Mouse (Mus musculus) bone marrow macrophage, adult 2 months (primary cell): Measurements from ENCODE around the gene Stpg3. TPM values are rescaled to one million over a fixed set of nuclear protein-coding genes. Genes with fewer than 3 reads are reported as not detected.
"Not testable (repeated sequence)": the region's sequence is repeated elsewhere in the genome, so short reads cannot be mapped to it uniquely, and the experiment has no call there.

Source experiments
- H3K27ac ChIP-seq: 2 replicates; pipeline ENCODE4 v1.5.1; 2012; ENCODE audit warnings: low read depth, low read length; ENCODE audit not compliant: insufficient read depth
- H3K4me1 ChIP-seq: 2 replicates; pipeline ENCODE4 v1.6.1; 2012; ENCODE audit warnings: low read length; ENCODE audit not compliant: control insufficient read depth, insufficient read depth
- H3K4me3 ChIP-seq: 2 replicates; pipeline ENCODE4 v1.5.1; 2012; ENCODE audit warnings: mild to moderate bottlenecking, low read length, moderate library complexity; ENCODE audit not compliant: insufficient read depth
- CTCF ChIP-seq: IDR thresholded peaks from 2 replicates; pipeline ENCODE4 v1.5.1; 2012; ENCODE audit warnings: low read depth, mild to moderate bottlenecking, low read length, moderate library complexity
- POLR2A ChIP-seq: IDR thresholded peaks from 2 replicates; pipeline ENCODE4 v1.6.1; 2012; ENCODE audit warnings: mild to moderate bottlenecking, low read depth, low read length, borderline replicate concordance
- polyA plus RNA-seq: library from polyadenylated mRNA; stranded (reverse); fragments of >200 nt; gene quantifications from 2 replicates; pipeline ENCODE4 v1.2.4, GENCODE M21; 2012; ENCODE audit not compliant: missing spikeins, insufficient read depth, insufficient read length

Stpg3 gene
- not detected in 2 replicates for polyA plus RNA-seq

DNA sequence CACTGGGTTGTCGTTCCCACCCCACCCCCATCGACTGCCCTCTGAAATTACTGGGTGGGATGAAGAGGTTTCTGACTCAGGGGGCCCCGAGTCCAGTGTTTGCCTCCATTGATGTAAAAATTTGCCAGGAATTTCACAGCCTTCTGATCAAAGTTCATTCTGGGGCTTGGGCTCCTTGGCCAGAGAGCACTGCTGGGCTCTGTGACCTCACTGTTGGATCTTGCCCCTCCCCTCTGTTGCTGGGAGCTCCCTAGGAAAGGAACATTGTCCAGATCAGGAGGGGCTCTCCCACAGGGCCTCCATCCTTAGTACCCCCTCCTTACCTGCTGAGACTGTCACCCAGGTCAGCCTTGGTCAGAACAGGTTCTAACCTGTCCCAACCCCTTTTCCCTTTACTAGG, at the start of gene Stpg3:
Gene Stpg3, minus strand, starts transcription at position 194 of the 400 bp plus-strand sequence.
- TF ChIP-seq POLR2A (no peak), CTCF (no peak)
- Histone ChIP-seq H3K4me1 (peaks cover 11% of the 10 kb centered on the region), H3K4me3 (no peak within 1 kb of the TSS), H3K27ac (no peak within 1 kb of the TSS)

DNA sequence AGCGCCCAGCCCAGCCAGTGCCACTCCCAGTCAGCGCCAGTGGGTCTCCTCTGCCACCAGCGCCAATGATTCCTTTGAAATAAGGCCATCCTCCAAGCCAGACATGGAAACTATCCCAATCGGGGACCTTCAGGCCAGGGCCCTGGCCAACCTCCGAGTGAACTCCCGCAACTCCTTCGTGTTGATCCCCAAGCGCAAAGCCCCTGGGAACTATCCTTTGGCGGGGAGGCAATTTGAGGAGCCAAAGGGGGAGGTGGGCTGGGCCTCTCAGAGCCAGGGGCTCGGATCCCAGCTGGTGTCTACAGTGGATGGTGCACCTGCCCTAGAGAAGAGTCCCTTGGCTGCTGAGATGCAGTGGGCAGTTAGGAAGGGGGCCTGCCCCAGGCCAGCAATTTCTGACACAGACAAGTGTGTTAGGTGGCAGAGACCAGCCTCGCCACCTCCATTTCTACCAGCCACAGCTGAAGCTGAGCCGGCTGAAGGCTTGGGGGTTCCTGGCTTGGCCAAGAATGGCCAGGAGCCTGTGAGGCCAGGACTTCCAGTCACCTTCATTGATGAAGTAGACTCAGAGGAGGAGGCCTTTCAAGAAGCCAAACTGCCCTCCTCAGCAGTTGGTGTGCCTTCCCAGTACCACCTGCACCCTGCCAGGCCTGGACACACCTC, 49.3 kb upstream of the Stpg3 start:
- H3K27ac ChIP-seq: no peak overlapping the region
- H3K4me3 ChIP-seq: peak overlapping the region; percentile 89
- no peak for TF ChIP-seq CTCF
- TF ChIP-seq POLR2A: no peak
- peaks cover 42% of the 10 kb centered on the region for H3K4me1 ChIP-seq

DNA sequence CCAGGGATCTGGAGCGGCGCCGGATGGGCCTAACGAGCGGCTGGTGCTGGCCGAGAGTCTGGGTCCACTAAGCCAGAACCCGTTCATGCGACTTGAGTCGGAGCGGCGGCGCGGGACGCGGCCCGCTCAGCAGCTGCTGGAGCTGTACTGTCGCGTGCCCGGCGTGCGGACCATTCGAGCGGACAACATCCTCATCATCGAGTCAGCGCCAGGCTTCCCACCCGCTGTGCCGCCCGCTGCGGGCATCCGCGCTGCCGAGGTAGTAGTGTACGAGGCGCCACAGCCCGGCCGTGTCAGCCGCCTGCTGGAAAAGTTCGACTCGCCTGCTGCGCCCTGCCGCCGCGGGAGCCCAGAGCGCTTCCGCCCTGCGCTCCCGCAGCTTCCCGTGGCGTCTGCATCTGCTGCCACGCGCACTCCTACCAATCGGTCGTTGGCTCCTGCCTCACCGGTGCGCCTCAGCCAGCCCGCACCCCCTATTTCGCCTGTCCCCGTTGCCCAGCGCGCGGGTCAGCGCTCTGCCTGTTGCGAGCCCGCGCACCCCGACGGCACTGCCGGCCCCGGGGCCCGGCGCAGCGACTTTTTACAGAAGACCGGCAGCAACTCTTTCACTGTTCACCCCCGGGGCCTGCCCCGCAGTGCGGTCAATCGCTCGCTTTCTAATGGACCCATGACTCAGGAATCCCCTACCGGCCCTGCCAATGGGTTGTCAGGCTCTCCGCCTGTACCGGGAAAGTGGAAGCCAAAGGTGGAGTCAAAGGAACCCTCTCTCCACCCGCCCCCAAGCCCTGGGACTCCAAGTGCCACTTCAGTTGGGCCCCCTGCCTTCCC, 48.6 kb upstream of the Stpg3 start:
- peak overlapping the region; percentile 89 for H3K4me3 ChIP-seq
- no peak for TF ChIP-seq POLR2A
- no peak for TF ChIP-seq CTCF
- H3K4me1 ChIP-seq: peaks cover 39% of the 10 kb centered on the region
- peak overlapping the region; percentile 23 for H3K27ac ChIP-seq

DNA sequence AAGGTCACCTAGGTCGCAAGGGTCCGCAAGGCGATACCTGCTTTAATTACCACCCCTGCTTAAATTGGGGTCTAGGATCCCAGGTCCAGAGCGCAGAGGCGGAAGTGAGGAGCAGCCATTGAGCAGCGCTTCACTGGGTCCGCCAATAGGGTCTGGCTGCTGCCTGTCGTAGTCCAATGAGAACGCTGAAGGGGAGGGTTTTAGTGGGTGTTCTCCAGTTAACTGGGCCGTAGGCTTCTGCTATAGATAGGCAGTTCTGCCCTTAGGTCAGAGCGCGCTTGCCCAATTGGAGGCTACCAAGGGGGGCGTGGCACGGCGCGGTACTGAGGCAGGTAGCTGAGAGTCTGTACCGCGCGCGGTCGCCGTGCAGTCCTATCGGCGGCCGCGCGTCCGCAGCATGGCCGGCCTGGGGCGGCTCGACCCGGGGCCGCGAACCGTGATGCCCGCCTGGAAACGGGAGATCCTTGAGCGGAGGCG, 47.9 kb upstream of the Stpg3 start, which contains the start of gene Tprn:
Gene Tprn, plus strand, starts transcription at position 328 of the 477 bp plus-strand sequence.
- peaks cover 35% of the 10 kb centered on the region for H3K4me1 ChIP-seq
- TF ChIP-seq CTCF (no peak), POLR2A (no peak)
- peak within 1 kb of the TSS; percentile 89 for H3K4me3 ChIP-seq
- peak within 1 kb of the TSS; percentile 23 for H3K27ac ChIP-seq

DNA sequence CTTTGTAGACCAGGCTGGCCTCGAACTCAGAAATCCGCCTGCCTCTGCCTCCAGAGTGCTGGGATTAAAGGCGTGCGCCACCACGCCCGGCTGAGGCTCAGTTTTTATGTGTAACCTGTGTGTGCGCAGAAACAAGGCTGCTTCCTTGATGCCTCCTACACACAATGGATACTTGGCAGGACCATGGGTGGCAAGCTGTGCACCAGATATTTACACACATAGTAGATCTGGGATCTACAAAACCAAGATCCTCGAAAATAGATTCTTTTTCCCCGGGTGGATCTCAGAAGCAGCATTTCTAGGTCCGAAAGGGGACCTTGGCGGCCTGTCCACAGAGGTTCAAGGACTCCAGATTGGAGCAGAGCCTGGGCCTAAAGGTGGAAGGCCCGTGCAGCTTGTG, 47.4 kb upstream of the Stpg3 start:
- peaks cover 33% of the 10 kb centered on the region for H3K4me1 ChIP-seq
- no peak overlapping the region for H3K27ac ChIP-seq
- H3K4me3 ChIP-seq: peak overlapping the region; percentile 50
- TF ChIP-seq POLR2A (no peak), CTCF (no peak)

DNA sequence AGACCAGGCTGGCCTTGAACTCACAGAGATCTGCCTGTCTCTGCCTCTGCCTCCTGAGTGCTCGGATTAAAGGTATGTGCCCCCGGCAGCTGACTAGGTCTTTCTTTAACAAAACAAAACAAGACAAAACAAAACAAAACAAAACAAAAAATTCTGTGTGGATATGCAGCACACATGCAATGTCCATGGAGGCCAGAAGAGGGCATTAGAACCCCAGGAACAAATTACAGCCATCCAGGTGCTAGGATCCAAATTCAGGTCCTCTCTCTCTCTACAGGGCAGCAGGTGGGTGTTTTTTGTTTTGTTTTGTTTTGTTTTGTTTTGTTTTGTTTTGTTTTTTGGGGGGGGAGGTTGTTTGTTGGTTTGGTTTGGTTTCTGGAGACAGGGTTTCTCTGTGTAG, 44.5 kb upstream of the Stpg3 start:
- Histone ChIP-seq H3K4me3 (no peak overlapping the region), H3K27ac (no peak overlapping the region), H3K4me1 (peaks cover 10% of the 10 kb centered on the region)
- TF ChIP-seq POLR2A: no peak
- no peak for TF ChIP-seq CTCF

DNA sequence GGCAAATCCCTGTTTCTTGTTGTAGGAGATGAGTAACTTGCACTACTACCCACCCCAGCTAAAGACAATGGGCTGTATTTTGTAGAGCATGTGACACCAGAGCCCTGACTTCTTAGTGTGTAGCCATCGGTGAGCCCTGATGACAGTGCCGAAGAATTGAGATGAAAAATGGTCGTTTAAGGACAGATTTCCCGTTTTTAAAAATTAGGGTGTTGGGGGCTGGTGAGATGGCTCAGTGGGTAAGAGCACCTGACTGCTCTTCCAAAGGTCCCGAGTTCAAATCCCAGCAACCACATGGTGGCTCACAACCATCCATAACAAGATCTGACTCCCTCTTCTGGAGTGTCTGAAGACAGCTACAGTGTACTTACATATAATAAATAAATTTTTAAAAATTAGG, 42.8 kb upstream of the Stpg3 start:
- H3K4me3 ChIP-seq, H3K27ac ChIP-seq, H3K4me1 ChIP-seq: not testable (repeated sequence)

DNA sequence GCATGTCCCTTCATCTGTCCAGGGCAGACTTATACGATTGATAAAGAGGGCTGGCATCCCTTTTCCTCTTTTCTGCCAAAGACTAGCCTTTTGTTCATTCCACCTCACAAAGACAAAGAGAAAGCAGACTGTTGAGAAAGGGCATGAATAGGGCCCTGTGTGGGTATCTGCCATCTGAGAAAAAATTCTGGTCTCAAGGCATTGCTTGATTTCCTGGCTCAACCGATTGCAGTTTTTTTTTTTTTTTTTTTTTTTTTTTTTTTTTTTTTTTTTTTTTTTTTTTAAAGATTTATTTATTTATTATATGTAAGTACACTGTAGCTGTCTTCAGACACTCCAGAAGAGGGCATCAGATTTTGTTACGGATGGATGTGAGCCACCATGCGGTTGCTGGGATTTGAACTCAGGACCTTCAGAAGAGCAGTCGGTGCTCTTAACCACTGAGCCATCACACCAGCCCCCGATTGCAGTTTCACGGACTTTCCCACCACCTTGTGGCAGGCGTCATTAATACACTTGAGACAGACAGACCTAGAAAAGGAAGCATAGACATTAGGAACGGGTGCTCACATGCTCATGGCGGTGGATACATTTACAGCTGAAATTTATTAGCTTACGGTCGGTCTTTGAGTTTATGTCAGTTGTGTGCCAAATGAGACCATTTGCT, 42.1 kb upstream of the Stpg3 start:
- not testable (repeated sequence) for H3K27ac ChIP-seq, H3K4me1 ChIP-seq
- H3K4me3 ChIP-seq: peak overlapping the region; percentile 97

DNA sequence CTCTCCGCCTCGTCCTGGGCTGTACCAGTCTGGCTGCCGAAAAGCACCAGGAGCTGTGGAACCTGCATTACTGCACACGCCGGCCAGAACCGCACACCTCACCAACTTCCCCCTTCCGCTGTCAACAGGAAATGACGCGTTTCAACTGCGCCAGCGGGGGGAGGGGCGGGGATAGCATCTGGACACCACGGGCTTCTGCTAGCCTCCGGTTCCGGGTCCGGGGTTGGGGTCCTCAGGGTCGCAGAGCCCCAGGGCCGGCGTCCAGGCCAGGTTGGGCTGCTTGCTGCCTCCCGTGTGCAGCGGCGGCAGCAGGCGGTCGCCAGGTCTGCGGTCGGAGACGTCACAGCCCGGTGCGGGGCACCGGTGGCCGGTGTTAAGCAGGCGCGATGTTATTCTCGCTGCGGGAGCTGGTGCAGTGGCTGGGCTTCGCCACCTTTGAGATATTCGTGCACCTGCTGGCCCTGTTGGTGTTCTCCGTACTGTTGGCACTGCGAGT, 40.9 kb upstream of the Stpg3 start, which contains the start of gene Tmem203:
Gene Tmem203, plus strand, starts transcription at position 156 of the 496 bp plus-strand sequence.
- H3K4me1 ChIP-seq: peaks cover 7% of the 10 kb centered on the region
- H3K4me3 ChIP-seq: peak within 1 kb of the TSS; percentile 97
- TF ChIP-seq CTCF: no peak
- no peak for TF ChIP-seq POLR2A
- peak within 1 kb of the TSS; percentile 65 for H3K27ac ChIP-seq
